Comparison of ENCODE assay signal across 13 mouse cellular contexts in the genomic region with DNA sequence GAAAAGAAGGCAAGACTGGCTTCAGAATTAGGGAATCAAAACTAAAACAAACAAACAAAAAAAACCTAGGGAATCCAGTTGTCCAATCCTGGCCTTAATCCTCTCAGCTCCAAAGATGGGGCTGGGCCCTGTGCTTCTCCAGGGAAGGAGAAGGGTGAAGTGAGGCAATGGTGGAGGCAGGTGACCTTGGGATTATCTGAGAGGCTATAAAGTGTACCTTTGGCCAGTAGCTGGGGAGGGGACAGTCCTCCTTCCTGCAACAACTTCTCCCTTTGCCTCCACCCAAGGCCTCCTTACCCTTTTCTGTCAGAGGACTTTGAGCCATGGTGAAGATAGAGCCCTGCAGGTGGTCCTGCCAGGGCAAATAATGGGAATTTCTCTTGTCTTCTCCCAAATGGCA. TPM values are rescaled to one million over a fixed set of nuclear protein-coding genes. Genes with fewer than 3 reads are reported as not detected.
DNase-seq lines count a peak whose midpoint lies in the region; ATAC-seq and TF ChIP-seq lines count a peak whose summit lies in the region.
"Had no signal": no experiment of that assay in that cellular context is flagged by ENCODE, and none has a peak within 500 bp of the region (broad histone marks: within the 10 kb centered on the region; RNA-seq: fewer than 3 reads in every experiment).

No protein-coding gene starts in this region.

- intact Hi-C loops in heart, postnatal 36 days (cut with DNase I): no loop called here
- intact Hi-C loops in left cerebral cortex, adult 2 months (cut with DNase I): no loop called here

- peaks cover 36% of the 10 kb centered on the region for H3K36me3 ChIP-seq in heart, embryonic 13.5 days
- peaks cover 69% of the 10 kb centered on the region for H3K36me3 ChIP-seq in G1E (replicated peaks)
- H3K36me3 ChIP-seq in limb, embryonic 13.5 days: peaks cover 28% of the 10 kb centered on the region

- peak overlapping the region; percentile 83 for H3K4me2 ChIP-seq in heart, embryonic 13.5 days
- H3K4me2 ChIP-seq in limb, embryonic 13.5 days (replicated peaks): peak overlapping the region; percentile 89; the same call in 1 of the 2 replicates

- no peak for TF ChIP-seq POLR2A in bone marrow, adult 2 months (IDR thresholded peaks at IDR 0.05; ENCODE audit: borderline replicate concordance, control insufficient read depth, low read depth, low read length)

- H3K9ac ChIP-seq in heart, embryonic 13.5 days: peak overlapping the region; percentile 93
- H3K9ac ChIP-seq in limb, embryonic 13.5 days: no peak overlapping the region

- no peak overlapping the region; the same call in 1 of the 2 replicates for H3K27ac ChIP-seq in heart, embryonic 13.5 days (replicated peaks)
- peak overlapping the region; percentile 20; the same call in 1 of the 2 replicates for H3K27ac ChIP-seq in bone marrow, adult 2 months (ENCODE audit: control insufficient read depth, insufficient read depth, low read depth, low read length, poor library complexity)
- H3K27ac ChIP-seq in limb, embryonic 13.5 days: no peak overlapping the region
- no peak overlapping the region for H3K27ac ChIP-seq in left cerebral cortex, adult 2 months
- H3K27ac ChIP-seq: hindbrain, embryonic 12.5 days had no signal

- no peak for TF ChIP-seq CTCF in G1E (IDR thresholded peaks at IDR 0.05; ENCODE audit: low read depth, low read length)
- no peak for TF ChIP-seq CTCF in bone marrow, adult 2 months (IDR thresholded peaks at IDR 0.05; ENCODE audit: control insufficient read depth, insufficient read depth, low read length)
- TF ChIP-seq CTCF in left cerebral cortex, adult 2 months (IDR thresholded peaks at IDR 0.05): no peak

- H3K4me3 ChIP-seq in heart, embryonic 13.5 days: peak overlapping the region; percentile 92
- H3K4me3 ChIP-seq in G1E (ENCODE audit: low read depth, low read length): peak overlapping the region; percentile 7; the same call in 1 of the 2 replicates
- H3K4me3 ChIP-seq in bone marrow, adult 2 months (replicated peaks; ENCODE audit: control insufficient read depth, low read depth, low read length): peak overlapping the region; percentile 98
- H3K4me3 ChIP-seq in limb, embryonic 13.5 days: 0 out of 2 replicates have a peak overlapping the region, but pooled peaks have one; percentile 80
- H3K4me3 ChIP-seq in left cerebral cortex, adult 2 months: no peak overlapping the region

- no peak for ATAC-seq in heart, embryonic 13.5 days (ENCODE audit: extremely low read depth, insufficient number of reproducible peaks, low FRiP score, low TSS enrichment)
- ATAC-seq in G1E (ENCODE audit: extremely low read depth, insufficient number of reproducible peaks, low FRiP score, poor library complexity, severe bottlenecking): no peak
- ATAC-seq in limb, embryonic 13.5 days (ENCODE audit: low FRiP score, low read depth): no peak

- H3K27me3 ChIP-seq in heart, embryonic 13.5 days (replicated peaks): peaks cover 9% of the 10 kb centered on the region; the same call in 1 of the 2 replicates
- H3K27me3 ChIP-seq in G1E (ENCODE audit: insufficient read depth, low read length): no peaks in the 10 kb centered on the region
- no peaks in the 10 kb centered on the region for H3K27me3 ChIP-seq in limb, embryonic 13.5 days
- H3K27me3 ChIP-seq: hindbrain, embryonic 12.5 days had no signal

- H3K9me3 ChIP-seq in heart, embryonic 13.5 days: no peaks in the 10 kb centered on the region
- H3K9me3 ChIP-seq in G1E (replicated peaks): no peaks in the 10 kb centered on the region
- H3K9me3 ChIP-seq in limb, embryonic 13.5 days: no peaks in the 10 kb centered on the region
- H3K9me3 ChIP-seq: hindbrain, embryonic 12.5 days had no signal

- DNase-seq in heart, postnatal 36 days: no peak
- DNase-seq in G1E (ENCODE audit: low spot score): no peak
- no peak for DNase-seq in layer of hippocampus, postnatal 10 days (ENCODE audit: low spot score in 2 of 2)
- DNase-seq in left cerebral cortex, adult 2 months (ENCODE audit: extremely low spot score in 1 of 2, low spot score in 2 of 2): no peak
- DNase-seq: adrenal gland, adult 2 months; cerebellum, postnatal 36 days; lung, postnatal 4 days; right cerebral cortex, postnatal 14 days; thymus, postnatal 4 days had no signal

- peaks cover 65% of the 10 kb centered on the region for H3K4me1 ChIP-seq in heart, embryonic 13.5 days
- H3K4me1 ChIP-seq in G1E (ENCODE audit: insufficient read depth, low read depth, low read length): peaks cover 74% of the 10 kb centered on the region
- no peaks in the 10 kb centered on the region; the same call in 1 of the 2 replicates for H3K4me1 ChIP-seq in bone marrow, adult 2 months (ENCODE audit: control insufficient read depth, insufficient read depth, low read length)
- H3K4me1 ChIP-seq in limb, embryonic 13.5 days: peaks cover 14% of the 10 kb centered on the region; the same call in 1 of the 2 replicates

RNA-seq across cellular contexts. Expression of a gene that starts 1.3 kb away (rescaled TPM):
- polyA plus RNA-seq in heart, embryonic 13.5 days (2015; fragmentation: Nextera tagmentation; extraction: Ambion mirVana): 31.6 and 34.0 TPM in 2 replicates
- 100 to 1,000 TPM; 102 to 108 TPM for total RNA-seq in heart, postnatal 36 days (2021)
- total RNA-seq in G1E (2014; fragmentation: Nextera tagmentation) (36.6 and 180 TPM in 2 replicates), G1E (2017) (12.1 and 16.7 TPM in 2 replicates)
- polyA plus RNA-seq in G1E (2012): 7.0 and 7.7 TPM in 2 replicates
- polyA plus RNA-seq in bone marrow, adult 2 months (2011; ENCODE audit: insufficient read depth, insufficient read length, low replicate concordance, missing spikeins): 144 and 158 TPM in 2 replicates
- polyA plus RNA-seq in limb, embryonic 13.5 days (2015; fragmentation: Nextera tagmentation; extraction: Ambion mirVana): 13.1 and 13.2 TPM in 2 replicates
- 1 to 10 TPM; 4.9 to 6.6 TPM for total RNA-seq in layer of hippocampus, postnatal 10 days (2021)
- 1 to 10 TPM; 7.2 to 7.8 TPM for total RNA-seq in left cerebral cortex, adult 2 months (2021)

RNA-seq across cellular contexts. Expression of a gene that starts 8.2 kb away (rescaled TPM):
- 16.3 and 17.8 TPM in 2 replicates for polyA plus RNA-seq in heart, embryonic 13.5 days (2015; fragmentation: Nextera tagmentation; extraction: Ambion mirVana)
- 10 to 100 TPM; 14.2 to 17.6 TPM for total RNA-seq in heart, postnatal 36 days (2021)
- 10.0 and 14.1 TPM in 2 replicates for total RNA-seq in G1E (2014; fragmentation: Nextera tagmentation)
- 8.0 and 10.7 TPM in 2 replicates for total RNA-seq in G1E (2017)
- polyA plus RNA-seq in G1E (2012): 9.8 and 10.5 TPM in 2 replicates
- 39.1 and 41.7 TPM in 2 replicates for polyA plus RNA-seq in bone marrow, adult 2 months (2011; ENCODE audit: insufficient read depth, insufficient read length, low replicate concordance, missing spikeins)
- polyA plus RNA-seq in limb, embryonic 13.5 days (2015; fragmentation: Nextera tagmentation; extraction: Ambion mirVana): 8.4 and 8.5 TPM in 2 replicates
- total RNA-seq in layer of hippocampus, postnatal 10 days (2021): 10 to 100 TPM; 14.3 to 19.4 TPM
- 10 to 100 TPM; 14.4 to 18.2 TPM for total RNA-seq in left cerebral cortex, adult 2 months (2021)

RNA-seq across cellular contexts. Expression of a gene that starts 43.1 kb away (rescaled TPM):
- 41.7 and 49.8 TPM in 2 replicates for polyA plus RNA-seq in heart, embryonic 13.5 days (2015; fragmentation: Nextera tagmentation; extraction: Ambion mirVana)
- 10 to 100 TPM; 48.3 to 48.8 TPM for total RNA-seq in heart, postnatal 36 days (2021)
- 170 and 191 TPM in 2 replicates for total RNA-seq in G1E (2014; fragmentation: Nextera tagmentation)
- 127 and 156 TPM in 2 replicates for total RNA-seq in G1E (2017)
- polyA plus RNA-seq in G1E (2012): 126 and 142 TPM in 2 replicates
- polyA plus RNA-seq in bone marrow, adult 2 months (2011; ENCODE audit: insufficient read depth, insufficient read length, low replicate concordance, missing spikeins): 67.9 and 113 TPM in 2 replicates
- 71.0 and 75.5 TPM in 2 replicates for polyA plus RNA-seq in limb, embryonic 13.5 days (2015; fragmentation: Nextera tagmentation; extraction: Ambion mirVana)
- 10 to 100 TPM; 89.3 to 92.2 TPM for total RNA-seq in layer of hippocampus, postnatal 10 days (2021)
- 10 to 100 TPM; 93.8 to 97.1 TPM for total RNA-seq in left cerebral cortex, adult 2 months (2021)

RNA-seq across cellular contexts. Expression of a gene that starts 52.5 kb away (rescaled TPM):
- 5.7 TPM in 2 replicates for polyA plus RNA-seq in heart, embryonic 13.5 days (2015; fragmentation: Nextera tagmentation; extraction: Ambion mirVana)
- 1 to 10 TPM; 5.5 to 5.8 TPM for total RNA-seq in heart, postnatal 36 days (2021)
- total RNA-seq in G1E (2014; fragmentation: Nextera tagmentation) (8.5 and 8.9 TPM in 2 replicates), G1E (2017) (5.2 and 6.0 TPM in 2 replicates)
- polyA plus RNA-seq in G1E (2012): 15.5 and 22.6 TPM in 2 replicates
- polyA plus RNA-seq in bone marrow, adult 2 months (2011; ENCODE audit: insufficient read depth, insufficient read length, low replicate concordance, missing spikeins): 4.3 and 8.1 TPM in 2 replicates
- polyA plus RNA-seq in limb, embryonic 13.5 days (2015; fragmentation: Nextera tagmentation; extraction: Ambion mirVana): 9.5 and 9.7 TPM in 2 replicates
- total RNA-seq in layer of hippocampus, postnatal 10 days (2021): 10 to 100 TPM; 12.0 to 14.0 TPM
- 10 to 100 TPM; 14.5 to 20.5 TPM for total RNA-seq in left cerebral cortex, adult 2 months (2021)

RNA-seq across cellular contexts. Expression of a gene that starts 52.6 kb away (rescaled TPM):
- polyA plus RNA-seq in heart, embryonic 13.5 days (2015; fragmentation: Nextera tagmentation; extraction: Ambion mirVana): 2.9 and 3.1 TPM in 2 replicates
- total RNA-seq in heart, postnatal 36 days (2021): 1 to 10 TPM; 4.7 to 7.6 TPM
- total RNA-seq in G1E (2014; fragmentation: Nextera tagmentation) (13.7 and 19.3 TPM in 2 replicates), G1E (2017) (8.4 and 11.4 TPM in 2 replicates)
- 2.2 and 3.4 TPM in 2 replicates for polyA plus RNA-seq in G1E (2012)
- 2.7 and 2.9 TPM in 2 replicates for polyA plus RNA-seq in bone marrow, adult 2 months (2011; ENCODE audit: insufficient read depth, insufficient read length, low replicate concordance, missing spikeins)
- 2.4 and 2.6 TPM in 2 replicates for polyA plus RNA-seq in limb, embryonic 13.5 days (2015; fragmentation: Nextera tagmentation; extraction: Ambion mirVana)
- 1 to 10 TPM; 8.8 to 9.4 TPM for total RNA-seq in layer of hippocampus, postnatal 10 days (2021)
- total RNA-seq in left cerebral cortex, adult 2 months (2021): 1 to 10 TPM; 6.8 to 7.7 TPM
